Mouse (Mus musculus) bone marrow macrophage, adult 2 months (primary cell): Measurements from ENCODE around the gene Gm49384. TPM values are rescaled to one million over a fixed set of nuclear protein-coding genes. Genes with fewer than 3 reads are reported as not detected.

Experiments
- H3K27ac ChIP-seq: 2 replicates; pipeline ENCODE4 v1.5.1; 2012; ENCODE audit warnings: low read depth, low read length; ENCODE audit not compliant: insufficient read depth
- H3K4me1 ChIP-seq: 2 replicates; pipeline ENCODE4 v1.6.1; 2012; ENCODE audit warnings: low read length; ENCODE audit not compliant: control insufficient read depth, insufficient read depth
- H3K4me3 ChIP-seq: 2 replicates; pipeline ENCODE4 v1.5.1; 2012; ENCODE audit warnings: mild to moderate bottlenecking, low read length, moderate library complexity; ENCODE audit not compliant: insufficient read depth
- CTCF ChIP-seq: IDR thresholded peaks from 2 replicates; pipeline ENCODE4 v1.5.1; 2012; ENCODE audit warnings: low read depth, mild to moderate bottlenecking, low read length, moderate library complexity
- POLR2A ChIP-seq: IDR thresholded peaks from 2 replicates; pipeline ENCODE4 v1.6.1; 2012; ENCODE audit warnings: mild to moderate bottlenecking, low read depth, low read length, borderline replicate concordance
- polyA plus RNA-seq: library from polyadenylated mRNA; stranded (reverse); fragments of >200 nt; gene quantifications from 2 replicates; pipeline ENCODE4 v1.2.4, GENCODE M21; 2012; ENCODE audit not compliant: missing spikeins, insufficient read depth, insufficient read length

The Gm49384 gene
- 10.5 and 10.6 TPM in 2 replicates for polyA plus RNA-seq

- H3K4me1 ChIP-seq = peaks cover 5% of the 10 kb centered on the region
- H3K27ac ChIP-seq = no peak within 1 kb of the TSS
- TF ChIP-seq CTCF (no peak), POLR2A (no peak)
- no peak within 1 kb of the TSS for H3K4me3 ChIP-seq
These were observed at the start of gene Gm49384 for GRCm38 (mm10) chr12:69204052-69204833. TSS of gene Gm49384 (minus strand) at chr12:69204267.

GRCm38 (mm10) chr12:69253806-69254205 lies 49.7 kb upstream of the Gm49384 start:
- Histone ChIP-seq H3K27ac (no peak overlapping the region), H3K4me3 (no peak overlapping the region), H3K4me1 (peaks cover 4% of the 10 kb centered on the region)
- TF ChIP-seq CTCF = no peak
- no peak for TF ChIP-seq POLR2A

- Histone ChIP-seq H3K27ac (no peak overlapping the region), H3K4me3 (no peak overlapping the region), H3K4me1 (peaks cover 4% of the 10 kb centered on the region)
- no peak for TF ChIP-seq CTCF
- no peak for TF ChIP-seq POLR2A
These were observed 46.7 kb upstream of the Gm49384 start for GRCm38 (mm10) chr12:69250756-69251155.

- TF ChIP-seq POLR2A (no peak), CTCF (no peak)
- no peak overlapping the region for H3K4me3 ChIP-seq
- no peak overlapping the region for H3K27ac ChIP-seq
- peaks cover 4% of the 10 kb centered on the region for H3K4me1 ChIP-seq
These were observed 45.7 kb upstream of the Gm49384 start for GRCm38 (mm10) chr12:69249766-69250165.

GRCm38 (mm10) chr12:69241771-69242431 lies 37.8 kb upstream of the Gm49384 start:
- H3K4me3 ChIP-seq = peak overlapping the region; percentile 90
- H3K4me1 ChIP-seq = peaks cover 4% of the 10 kb centered on the region; the same call in 1 of the 2 replicates
- peak overlapping the region; percentile 76 for H3K27ac ChIP-seq
- TF ChIP-seq POLR2A = no peak; the same call in 1 of the 2 replicates

GRCm38 (mm10) chr12:69241405-69241770 lies 37.3 kb upstream of the Gm49384 start:
- Histone ChIP-seq H3K4me1 (peaks cover 4% of the 10 kb centered on the region; the same call in 1 of the 2 replicates), H3K4me3 (peak overlapping the region; percentile 90), H3K27ac (peak overlapping the region; percentile 76)
- TF ChIP-seq CTCF (no peak), POLR2A (no peak)

- Histone ChIP-seq H3K4me1 (peaks cover 4% of the 10 kb centered on the region; the same call in 1 of the 2 replicates), H3K4me3 (peak within 1 kb of the TSS; percentile 90), H3K27ac (peak within 1 kb of the TSS; percentile 76)
- TF ChIP-seq POLR2A = no peak
- TF ChIP-seq CTCF = no peak
These were observed 36.8 kb upstream of the Gm49384 start, which contains the start of gene Klhdc1 for GRCm38 (mm10) chr12:69240876-69241275. TSS of gene Klhdc1 (plus strand) at chr12:69241176.

- H3K4me1 ChIP-seq = peaks cover 4% of the 10 kb centered on the region; the same call in 1 of the 2 replicates
- no peak overlapping the region for H3K4me3 ChIP-seq
- TF ChIP-seq CTCF (no peak), POLR2A (no peak)
- H3K27ac ChIP-seq = no peak overlapping the region
These were observed 34.2 kb upstream of the Gm49384 start for GRCm38 (mm10) chr12:69238284-69238683.

- no peak overlapping the region for H3K4me3 ChIP-seq
- no peaks in the 10 kb centered on the region; the same call in 1 of the 2 replicates for H3K4me1 ChIP-seq
- TF ChIP-seq POLR2A = no peak
- TF ChIP-seq CTCF = no peak
- no peak overlapping the region for H3K27ac ChIP-seq
These were observed 31.7 kb upstream of the Gm49384 start for GRCm38 (mm10) chr12:69235782-69236181.

GRCm38 (mm10) chr12:69229251-69229650 lies 25.2 kb upstream of the Gm49384 start:
- no peak overlapping the region for H3K4me3 ChIP-seq
- 0 out of 2 replicates have a peak, but pooled peaks have one; percentile 14 for TF ChIP-seq CTCF
- TF ChIP-seq POLR2A = no peak
- no peak overlapping the region for H3K27ac ChIP-seq
- peaks cover 8% of the 10 kb centered on the region; the same call in 1 of the 2 replicates for H3K4me1 ChIP-seq
